Mouse (Mus musculus): Measurements from ENCODE around the gene Rangrf. TPM values are rescaled to one million over a fixed set of nuclear protein-coding genes. Genes with fewer than 3 reads are reported as not detected.
"Not testable (repeated sequence)": the region's sequence is repeated elsewhere in the genome, so short reads cannot be mapped to it uniquely, and the experiment has no call there.

Rangrf gene
- polyA plus RNA-seq, 1 experiment from 2014 or later = 58.1 TPM

- H3K4me2 ChIP-seq (replicated peaks); H3K27me3 ChIP-seq; H3K36me3 ChIP-seq; H3K9me3 ChIP-seq; H3K9ac ChIP-seq; H3K4me1 ChIP-seq; H3K4me3 ChIP-seq; ATAC-seq (ENCODE audit: low FRiP score, low read depth); H3K27ac ChIP-seq: not testable (repeated sequence)
- 92% methylated on average over 4 of the region's 4 CpGs for WGBS
These were observed 38.0 kb downstream of the Rangrf start for GRCm38 (mm10) chr11:68936951-68937350.

GRCm38 (mm10) chr11:68933885-68934507 is 41.0 kb downstream of the Rangrf start:
- Histone ChIP-seq H3K4me2 (replicated peaks) (no peak overlapping the region), H3K36me3 (no peaks in the 10 kb centered on the region), H3K4me1 (no peaks in the 10 kb centered on the region), H3K27me3 (no peaks in the 10 kb centered on the region), H3K27ac (no peak overlapping the region), H3K9me3 (no peaks in the 10 kb centered on the region), H3K9ac (no peak overlapping the region), H3K4me3 (no peak overlapping the region)
- 79% methylated on average over 5 of the region's 5 CpGs for WGBS
- no peak for ATAC-seq (ENCODE audit: low FRiP score, low read depth)

DNA sequence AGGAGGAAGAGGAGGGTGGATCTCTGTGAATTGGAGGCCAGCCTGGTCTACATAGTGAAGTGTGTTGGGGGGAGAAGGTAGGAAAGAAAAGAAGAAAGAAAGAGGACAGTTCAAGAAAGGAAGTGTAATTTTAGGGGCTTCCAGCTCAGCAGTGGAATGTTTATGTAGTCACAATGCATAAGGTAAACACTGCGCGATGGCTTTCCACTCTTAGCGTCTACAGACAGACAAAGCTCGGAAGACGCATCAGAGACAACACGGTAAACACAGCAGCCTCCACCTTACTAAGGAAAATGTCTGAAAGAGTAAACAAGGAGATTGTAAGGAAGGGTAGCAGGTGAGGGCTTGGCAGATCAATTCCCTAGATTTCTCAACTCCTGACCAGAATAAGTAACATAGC is 45.0 kb downstream of the Rangrf start:
- Histone ChIP-seq H3K27me3 (no peaks in the 10 kb centered on the region), H3K9ac (no peak overlapping the region), H3K9me3 (no peaks in the 10 kb centered on the region), H3K4me3 (no peak overlapping the region), H3K4me2 (replicated peaks) (no peak overlapping the region), H3K27ac (no peak overlapping the region), H3K4me1 (no peaks in the 10 kb centered on the region), H3K36me3 (no peaks in the 10 kb centered on the region)
- no peak for ATAC-seq (ENCODE audit: low FRiP score, low read depth)
- WGBS = 65% methylated on average over 6 of the region's 6 CpGs

- H3K4me3 ChIP-seq = no peak within 1 kb of the TSS
- ATAC-seq (ENCODE audit: low FRiP score, low read depth) = no peak
- H3K27me3 ChIP-seq = no peaks in the 10 kb centered on the region
- no peak within 1 kb of the TSS for H3K27ac ChIP-seq
- H3K4me1 ChIP-seq = no peaks in the 10 kb centered on the region
- H3K4me2 ChIP-seq (replicated peaks) = no peak within 1 kb of the TSS
- no peak within 1 kb of the TSS for H3K9ac ChIP-seq
- 78% methylated on average over 3 of the region's 3 CpGs for WGBS
- H3K36me3 ChIP-seq = no peaks in the 10 kb centered on the region
- H3K9me3 ChIP-seq = no peaks in the 10 kb centered on the region
These were observed 48.0 kb downstream of the Rangrf start, which contains the start of gene Odf4 for GRCm38 (mm10) chr11:68926981-68927380. Gene Odf4 (minus strand): TSS chr11:68927081.

DNA sequence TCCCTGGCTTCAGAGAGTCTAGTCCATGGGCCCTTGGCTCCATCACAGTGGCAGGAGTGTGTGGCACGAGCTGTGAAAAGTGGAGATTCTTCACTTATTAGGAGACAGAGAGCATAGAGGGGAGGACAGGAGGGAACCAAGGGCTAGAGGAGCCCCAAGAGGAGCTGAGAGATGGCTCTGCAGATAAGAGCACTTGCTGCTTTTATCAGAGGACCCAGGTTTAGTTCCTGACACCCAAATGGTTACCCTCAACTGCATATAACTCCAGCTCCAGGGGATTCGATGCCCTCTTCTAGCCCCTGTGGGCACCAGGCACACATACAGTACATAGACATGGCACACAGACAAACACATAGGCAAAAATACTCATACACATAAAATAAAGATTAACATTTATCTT is 50.2 kb downstream of the Rangrf start:
- no peaks in the 10 kb centered on the region for H3K36me3 ChIP-seq
- no peaks in the 10 kb centered on the region for H3K4me1 ChIP-seq
- no peaks in the 10 kb centered on the region for H3K27me3 ChIP-seq
- H3K9ac ChIP-seq = no peak overlapping the region
- H3K9me3 ChIP-seq = no peaks in the 10 kb centered on the region
- H3K4me3 ChIP-seq = no peak overlapping the region
- no peak overlapping the region for H3K27ac ChIP-seq
- H3K4me2 ChIP-seq (replicated peaks) = no peak overlapping the region
- 84% methylated on average over 2 of the region's 2 CpGs for WGBS
- no peak for ATAC-seq (ENCODE audit: low FRiP score, low read depth)

DNA sequence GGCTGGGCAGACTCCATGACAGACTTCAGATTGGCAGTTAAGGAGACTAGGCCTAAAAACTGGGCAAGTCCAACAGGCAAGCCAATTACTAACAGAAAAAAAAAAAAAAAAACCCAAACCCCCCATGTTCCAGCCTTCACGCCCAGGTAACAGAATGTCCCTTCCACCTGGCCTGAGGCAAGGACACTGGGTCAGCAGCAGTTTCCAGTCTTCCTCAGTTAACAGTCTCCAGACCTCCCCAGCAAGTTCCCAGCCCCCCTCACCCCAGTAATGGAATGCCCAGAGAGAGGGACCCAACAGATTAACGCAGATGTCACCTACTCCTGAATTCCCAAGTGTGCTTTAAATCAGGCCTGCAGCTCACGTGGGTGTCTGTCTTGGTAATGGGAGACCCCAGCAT is 51.8 kb downstream of the Rangrf start:
- 52% methylated on average over 3 of the region's 3 CpGs for WGBS
- no peaks in the 10 kb centered on the region for H3K27me3 ChIP-seq
- ATAC-seq (ENCODE audit: low FRiP score, low read depth) = no peak

More for the DNA sequence above, 51.8 kb downstream of the Rangrf start:
- no peaks in the 10 kb centered on the region for H3K36me3 ChIP-seq
- H3K27ac ChIP-seq = no peak overlapping the region
- no peak overlapping the region for H3K4me3 ChIP-seq
- no peak overlapping the region for H3K4me2 ChIP-seq (replicated peaks)
- no peaks in the 10 kb centered on the region for H3K9me3 ChIP-seq
- H3K9ac ChIP-seq = no peak overlapping the region
- no peaks in the 10 kb centered on the region for H3K4me1 ChIP-seq

Small RNA genes within 50 kb of the gene (microRNA-seq; reads per million reads assigned to microRNA genes)
- gene Mir3062 = 6.1 reads per million, percentile 20 among the genes with 10 or more reads in this experiment

Other genes with a start within 250 kb of the Rangrf start
- gene Ndel1, start 103.3 kb downstream of the Rangrf start, polyA plus RNA-seq (2015; fragmentation: Nextera tagmentation; extraction: Ambion mirVana) = 98.8 and 102 TPM in 2 replicates
- gene Rnf222, start 86.6 kb downstream of the Rangrf start, polyA plus RNA-seq (2015; fragmentation: Nextera tagmentation; extraction: Ambion mirVana) = 0.15 and 0.23 TPM in 2 replicates
- 996 and 1,041 TPM in 2 replicates for gene Rpl26, start 73.6 kb downstream of the Rangrf start, polyA plus RNA-seq (2015; fragmentation: Nextera tagmentation; extraction: Ambion mirVana)
- gene Odf4, start 48.1 kb downstream of the Rangrf start, polyA plus RNA-seq (2015; fragmentation: Nextera tagmentation; extraction: Ambion mirVana) = not detected in 2 replicates
- 6.3 and 7.2 TPM in 2 replicates for gene Arhgef15, start 17.7 kb downstream of the Rangrf start, polyA plus RNA-seq (2015; fragmentation: Nextera tagmentation; extraction: Ambion mirVana)
- gene Slc25a35, start 7.1 kb downstream of the Rangrf start, polyA plus RNA-seq (2015; fragmentation: Nextera tagmentation; extraction: Ambion mirVana) = 2.4 and 3.0 TPM in 2 replicates
- gene Pfas, start 33.3 kb upstream of the Rangrf start, polyA plus RNA-seq (2015; fragmentation: Nextera tagmentation; extraction: Ambion mirVana) = 39.6 and 40.6 TPM in 2 replicates
- 55.5 and 60.4 TPM in 2 replicates for gene Ctc1, start 40.7 kb upstream of the Rangrf start, polyA plus RNA-seq (2015; fragmentation: Nextera tagmentation; extraction: Ambion mirVana)
- gene Aurkb, start 70.5 kb upstream of the Rangrf start, polyA plus RNA-seq (2015; fragmentation: Nextera tagmentation; extraction: Ambion mirVana) = 140 and 141 TPM in 2 replicates
- gene Borcs6, start 84.5 kb upstream of the Rangrf start, polyA plus RNA-seq (2015; fragmentation: Nextera tagmentation; extraction: Ambion mirVana) = 9.5 and 9.6 TPM in 2 replicates
- 46.4 and 52.0 TPM in 2 replicates for gene Tmem107, start 95.6 kb upstream of the Rangrf start, polyA plus RNA-seq (2015; fragmentation: Nextera tagmentation; extraction: Ambion mirVana)
- 82.8 and 88.6 TPM in 2 replicates for gene Vamp2, start 113.3 kb upstream of the Rangrf start, polyA plus RNA-seq (2015; fragmentation: Nextera tagmentation; extraction: Ambion mirVana)
- gene Per1, start 120.0 kb upstream of the Rangrf start, polyA plus RNA-seq (2015; fragmentation: Nextera tagmentation; extraction: Ambion mirVana) = 9.3 and 12.0 TPM in 2 replicates
- 0.74 and 1.2 TPM in 2 replicates for gene Hes7, start 145.2 kb upstream of the Rangrf start, polyA plus RNA-seq (2015; fragmentation: Nextera tagmentation; extraction: Ambion mirVana)
- gene 9130213A22Rik, start 147.4 kb upstream of the Rangrf start, polyA plus RNA-seq (2015; fragmentation: Nextera tagmentation; extraction: Ambion mirVana) = 0.52 and 0.55 TPM in 2 replicates
- gene Aloxe3, start 150.7 kb upstream of the Rangrf start, polyA plus RNA-seq (2015; fragmentation: Nextera tagmentation; extraction: Ambion mirVana) = 1.6 TPM in 2 replicates
- gene Alox12b, start 181.8 kb upstream of the Rangrf start, polyA plus RNA-seq (2015; fragmentation: Nextera tagmentation; extraction: Ambion mirVana) = 0.22 and 0.25 TPM in 2 replicates
- 0.08 and 0.09 TPM in 2 replicates for gene Alox8, start 222.7 kb upstream of the Rangrf start, polyA plus RNA-seq (2015; fragmentation: Nextera tagmentation; extraction: Ambion mirVana)

Data from limb, embryonic 13.5 days (tissue).